Mouse (Mus musculus): ENCODE data around the gene Trpc4ap.

GRCm38 (mm10) chr2:155728742-155729141 lies 36.6 kb upstream of the Trpc4ap start:
- TF ChIP-seq POLR2A (IDR thresholded peaks at IDR 0.05; ENCODE audit: low read depth, low read length) = no peak
- TF ChIP-seq CTCF (IDR thresholded peaks at IDR 0.05; ENCODE audit: borderline replicate concordance, insufficient read depth, low read length) = no peak
